Mouse (Mus musculus) left cerebral cortex, adult 11 months (tissue): ENCODE results near the gene Nav2.

Experiments used
- DNase-seq: peaks from one replicate; pipeline ENCODE4 v3.0.0; 2022; ENCODE audit warnings: low spot score

The Nav2 gene

DNA sequence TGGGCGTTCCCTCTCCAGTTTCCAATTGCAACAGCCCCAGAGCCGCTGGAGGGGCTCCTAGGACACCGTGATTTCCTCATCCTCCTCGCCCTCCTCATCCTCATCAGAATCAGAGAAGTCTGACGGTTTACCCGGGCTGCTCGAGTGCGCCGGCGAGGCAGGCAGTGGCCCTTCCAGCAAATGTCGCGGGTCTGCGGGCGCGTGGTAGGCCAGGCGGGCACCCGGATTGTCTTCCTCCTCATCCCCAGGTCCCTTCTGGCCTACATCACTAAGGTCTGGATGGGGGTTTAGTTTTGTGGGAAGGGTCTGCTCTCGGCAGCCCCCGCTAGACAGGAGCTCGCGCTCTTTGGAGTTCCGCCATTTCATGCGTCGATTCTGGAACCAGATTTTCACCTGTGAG is 723.9 kb downstream of the Nav2 start:
- DNase-seq: no peak

- no peak for DNase-seq
Observed at GRCm38 (mm10) chr7:49633375-49633956, 725.0 kb downstream of the Nav2 start.

GRCm38 (mm10) chr7:49634291-49635073 is 726.0 kb downstream of the Nav2 start:
- DNase-seq: no peak

- DNase-seq: no peak
Observed at GRCm38 (mm10) chr7:49635074-49635621, 726.6 kb downstream of the Nav2 start.

GRCm38 (mm10) chr7:49635971-49636370 is 727.5 kb downstream of the Nav2 start:
- DNase-seq: no peak

DNA sequence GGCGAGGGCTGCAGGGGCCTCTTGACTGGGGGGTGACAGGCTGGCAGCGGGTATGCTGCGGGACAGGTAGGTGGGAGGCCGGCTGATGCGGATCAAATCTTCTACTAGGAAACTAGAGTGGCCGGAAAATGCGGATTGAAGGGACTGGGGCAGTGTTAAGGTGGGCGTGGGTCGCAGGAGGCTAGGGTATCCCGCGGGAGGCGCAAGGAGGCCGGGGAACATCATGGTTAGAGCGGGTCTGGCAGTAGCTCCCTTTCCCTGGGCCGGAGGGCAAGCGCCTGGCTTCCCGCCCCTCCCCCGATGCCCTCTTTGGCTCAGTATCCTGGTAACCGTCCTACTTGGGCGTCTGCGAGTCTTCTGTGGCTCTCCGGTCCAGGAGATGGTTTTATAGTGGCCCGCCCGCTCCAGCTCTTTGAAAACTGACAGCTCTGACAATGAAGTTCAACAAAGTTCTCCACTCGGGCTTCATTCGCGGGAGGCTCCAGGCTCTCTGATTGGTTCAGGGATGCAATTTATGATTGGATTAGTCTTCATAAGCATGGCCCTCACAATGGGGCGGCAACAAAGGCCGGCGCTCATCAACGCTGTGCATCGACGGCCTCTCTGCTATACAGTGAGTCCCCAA is 728.1 kb downstream of the Nav2 start, which contains the start of gene Dbx1:
TSS of gene Dbx1 (minus strand) at position 359 of the 625 bp plus-strand sequence.
- DNase-seq: no peak

- no peak for DNase-seq
Observed at GRCm38 (mm10) chr7:49637281-49637680, 728.8 kb downstream of the Nav2 start.

GRCm38 (mm10) chr7:49637851-49638663 is 729.5 kb downstream of the Nav2 start:
- no peak for DNase-seq

GRCm38 (mm10) chr7:49638941-49639776 is 730.6 kb downstream of the Nav2 start:
- DNase-seq: no peak

- DNase-seq: no peak
Observed at GRCm38 (mm10) chr7:49639864-49640708, 731.6 kb downstream of the Nav2 start.

- DNase-seq: no peak
Observed at GRCm38 (mm10) chr7:49640709-49641305, 732.3 kb downstream of the Nav2 start.
